Mouse (Mus musculus): ENCODE data around the gene Tbkbp1. TPM values are rescaled to one million over a fixed set of nuclear protein-coding genes. Genes with fewer than 3 reads are reported as not detected.

Tbkbp1 gene
- polyA plus RNA-seq, 1 experiment from 2014 or later, result 9.0 TPM

- Histone ChIP-seq H3K4me2 (ENCODE audit: low read depth, low read length) (peak overlapping the region; percentile 51; the same call in 1 of the 2 replicates), H3K27me3 (ENCODE audit: control insufficient read depth, insufficient read depth, low read length) (no peaks in the 10 kb centered on the region), H3K36me3 (ENCODE audit: control insufficient read depth, insufficient read depth, low read length) (peaks cover 27% of the 10 kb centered on the region; the same call in 1 of the 2 replicates), H3K9ac (replicated peaks; ENCODE audit: low read depth, low read length) (no peak overlapping the region), H3K4me3 (ENCODE audit: low read depth, low read length) (no peak overlapping the region), H3K4me1 (ENCODE audit: control insufficient read depth, insufficient read depth, low read length) (peaks cover 21% of the 10 kb centered on the region), H3K27ac (ENCODE audit: low read depth, low read length) (no peak overlapping the region), H3K9me3 (ENCODE audit: control insufficient read depth, low read length) (no peaks in the 10 kb centered on the region)
- WGBS, result 31% methylated on average over 9 of the region's 9 CpGs
- ATAC-seq (ENCODE audit: low read depth), result no peak
Observed at GRCm38 (mm10) chr11:97149026-97149425, 2.3 kb downstream of the Tbkbp1 start.

GRCm38 (mm10) chr11:97148591-97148990 is 2.7 kb downstream of the Tbkbp1 start:
- WGBS, result 35% methylated on average over 12 of the region's 12 CpGs
- Histone ChIP-seq H3K36me3 (ENCODE audit: control insufficient read depth, insufficient read depth, low read length) (peaks cover 30% of the 10 kb centered on the region; the same call in 1 of the 2 replicates), H3K27ac (ENCODE audit: low read depth, low read length) (no peak overlapping the region), H3K9me3 (ENCODE audit: control insufficient read depth, low read length) (no peaks in the 10 kb centered on the region), H3K9ac (replicated peaks; ENCODE audit: low read depth, low read length) (no peak overlapping the region), H3K4me3 (ENCODE audit: low read depth, low read length) (no peak overlapping the region), H3K27me3 (ENCODE audit: control insufficient read depth, insufficient read depth, low read length) (no peaks in the 10 kb centered on the region), H3K4me1 (ENCODE audit: control insufficient read depth, insufficient read depth, low read length) (peaks cover 21% of the 10 kb centered on the region), H3K4me2 (ENCODE audit: low read depth, low read length) (peak overlapping the region; percentile 51; the same call in 1 of the 2 replicates)
- no peak for ATAC-seq (ENCODE audit: low read depth)

- Histone ChIP-seq H3K27ac (ENCODE audit: low read depth, low read length) (no peak overlapping the region), H3K4me3 (ENCODE audit: low read depth, low read length) (no peak overlapping the region), H3K4me2 (ENCODE audit: low read depth, low read length) (no peak overlapping the region), H3K36me3 (ENCODE audit: control insufficient read depth, insufficient read depth, low read length) (peaks cover 42% of the 10 kb centered on the region; the same call in 1 of the 2 replicates), H3K27me3 (ENCODE audit: control insufficient read depth, insufficient read depth, low read length) (no peaks in the 10 kb centered on the region), H3K9me3 (ENCODE audit: control insufficient read depth, low read length) (no peaks in the 10 kb centered on the region), H3K4me1 (ENCODE audit: control insufficient read depth, insufficient read depth, low read length) (peaks cover 14% of the 10 kb centered on the region), H3K9ac (replicated peaks; ENCODE audit: low read depth, low read length) (no peak overlapping the region)
- 82% methylated on average over 8 of the region's 8 CpGs for WGBS
- no peak for ATAC-seq (ENCODE audit: low read depth)
Observed at GRCm38 (mm10) chr11:97147333-97147732, 4.0 kb downstream of the Tbkbp1 start.

GRCm38 (mm10) chr11:97146724-97147123 is 4.6 kb downstream of the Tbkbp1 start:
- no peaks in the 10 kb centered on the region for H3K9me3 ChIP-seq (ENCODE audit: control insufficient read depth, low read length)

GRCm38 (mm10) chr11:97145951-97146350 is 5.3 kb downstream of the Tbkbp1 start:
- Histone ChIP-seq H3K27ac (ENCODE audit: low read depth, low read length) (no peak overlapping the region), H3K9me3 (ENCODE audit: control insufficient read depth, low read length) (no peaks in the 10 kb centered on the region), H3K27me3 (ENCODE audit: control insufficient read depth, insufficient read depth, low read length) (no peaks in the 10 kb centered on the region), H3K4me3 (ENCODE audit: low read depth, low read length) (no peak overlapping the region), H3K4me2 (ENCODE audit: low read depth, low read length) (no peak overlapping the region), H3K9ac (replicated peaks; ENCODE audit: low read depth, low read length) (no peak overlapping the region), H3K36me3 (ENCODE audit: control insufficient read depth, insufficient read depth, low read length) (peaks cover 42% of the 10 kb centered on the region; the same call in 1 of the 2 replicates), H3K4me1 (ENCODE audit: control insufficient read depth, insufficient read depth, low read length) (peaks cover 8% of the 10 kb centered on the region; the same call in 1 of the 2 replicates)
- ATAC-seq (ENCODE audit: low read depth), result no peak
- 81% methylated on average over 9 of the region's 9 CpGs for WGBS

More at GRCm38 (mm10) chr11:97146724-97147123, 4.6 kb downstream of the Tbkbp1 start:
- H3K4me3 ChIP-seq (ENCODE audit: low read depth, low read length), result no peak overlapping the region
- WGBS, result 8% methylated on average over 8 of the region's 8 CpGs
- no peak for ATAC-seq (ENCODE audit: low read depth)
- H3K9ac ChIP-seq (replicated peaks; ENCODE audit: low read depth, low read length), result no peak overlapping the region
- no peak overlapping the region for H3K27ac ChIP-seq (ENCODE audit: low read depth, low read length)
- no peak overlapping the region for H3K4me2 ChIP-seq (ENCODE audit: low read depth, low read length)
- H3K27me3 ChIP-seq (ENCODE audit: control insufficient read depth, insufficient read depth, low read length), result no peaks in the 10 kb centered on the region
- H3K4me1 ChIP-seq (ENCODE audit: control insufficient read depth, insufficient read depth, low read length), result peaks cover 8% of the 10 kb centered on the region; the same call in 1 of the 2 replicates
- H3K36me3 ChIP-seq (ENCODE audit: control insufficient read depth, insufficient read depth, low read length), result peaks cover 42% of the 10 kb centered on the region; the same call in 1 of the 2 replicates

- no peak overlapping the region for H3K9ac ChIP-seq (replicated peaks; ENCODE audit: low read depth, low read length)
- no peak overlapping the region for H3K4me3 ChIP-seq (ENCODE audit: low read depth, low read length)
- ATAC-seq (ENCODE audit: low read depth), result no peak
- no peaks in the 10 kb centered on the region for H3K27me3 ChIP-seq (ENCODE audit: control insufficient read depth, insufficient read depth, low read length)
- H3K9me3 ChIP-seq (ENCODE audit: control insufficient read depth, low read length), result no peaks in the 10 kb centered on the region
- no peak overlapping the region for H3K4me2 ChIP-seq (ENCODE audit: low read depth, low read length)
- peaks cover 8% of the 10 kb centered on the region; the same call in 1 of the 2 replicates for H3K4me1 ChIP-seq (ENCODE audit: control insufficient read depth, insufficient read depth, low read length)
- H3K36me3 ChIP-seq (ENCODE audit: control insufficient read depth, insufficient read depth, low read length), result peaks cover 42% of the 10 kb centered on the region; the same call in 1 of the 2 replicates
- H3K27ac ChIP-seq (ENCODE audit: low read depth, low read length), result no peak overlapping the region
- WGBS, result 91% methylated on average over 2 of the region's 2 CpGs
Observed at GRCm38 (mm10) chr11:97145320-97145719, 6.0 kb downstream of the Tbkbp1 start.

- no peaks in the 10 kb centered on the region for H3K9me3 ChIP-seq (ENCODE audit: control insufficient read depth, low read length)
- peaks cover 42% of the 10 kb centered on the region; the same call in 1 of the 2 replicates for H3K36me3 ChIP-seq (ENCODE audit: control insufficient read depth, insufficient read depth, low read length)
- WGBS, result 83% methylated on average over 9 of the region's 9 CpGs
- no peak overlapping the region for H3K27ac ChIP-seq (ENCODE audit: low read depth, low read length)
- H3K27me3 ChIP-seq (ENCODE audit: control insufficient read depth, insufficient read depth, low read length), result no peaks in the 10 kb centered on the region
- no peak for ATAC-seq (ENCODE audit: low read depth)
- peaks cover 15% of the 10 kb centered on the region for H3K4me1 ChIP-seq (ENCODE audit: control insufficient read depth, insufficient read depth, low read length)
- no peak overlapping the region for H3K9ac ChIP-seq (replicated peaks; ENCODE audit: low read depth, low read length)
- H3K4me2 ChIP-seq (ENCODE audit: low read depth, low read length), result no peak overlapping the region
- no peak overlapping the region for H3K4me3 ChIP-seq (ENCODE audit: low read depth, low read length)
Observed at GRCm38 (mm10) chr11:97143196-97143900, 7.9 kb downstream of the Tbkbp1 start.

- WGBS, result 78% methylated on average over 7 of the region's 8 CpGs
- H3K36me3 ChIP-seq (ENCODE audit: control insufficient read depth, insufficient read depth, low read length), result peaks cover 34% of the 10 kb centered on the region; the same call in 1 of the 2 replicates
- no peak overlapping the region for H3K27ac ChIP-seq (ENCODE audit: low read depth, low read length)
Observed at GRCm38 (mm10) chr11:97142159-97142608, 9.1 kb downstream of the Tbkbp1 start.

GRCm38 (mm10) chr11:97140811-97141210 is 10.5 kb downstream of the Tbkbp1 start:
- WGBS, result 86% methylated on average over 4 of the region's 4 CpGs
- no peak overlapping the region for H3K27ac ChIP-seq (ENCODE audit: low read depth, low read length)
- no peaks in the 10 kb centered on the region; the same call in 1 of the 2 replicates for H3K27me3 ChIP-seq (ENCODE audit: control insufficient read depth, insufficient read depth, low read length)
- H3K4me2 ChIP-seq (ENCODE audit: low read depth, low read length), result no peak overlapping the region
- H3K4me3 ChIP-seq (ENCODE audit: low read depth, low read length), result no peak overlapping the region
- H3K9me3 ChIP-seq (ENCODE audit: control insufficient read depth, low read length), result no peaks in the 10 kb centered on the region
- no peak for ATAC-seq (ENCODE audit: low read depth)
- H3K4me1 ChIP-seq (ENCODE audit: control insufficient read depth, insufficient read depth, low read length), result peaks cover 20% of the 10 kb centered on the region
- no peak overlapping the region for H3K9ac ChIP-seq (replicated peaks; ENCODE audit: low read depth, low read length)
- peaks cover 35% of the 10 kb centered on the region; the same call in 1 of the 2 replicates for H3K36me3 ChIP-seq (ENCODE audit: control insufficient read depth, insufficient read depth, low read length)

More at GRCm38 (mm10) chr11:97142159-97142608, 9.1 kb downstream of the Tbkbp1 start:
- no peak for ATAC-seq (ENCODE audit: low read depth)
- Histone ChIP-seq H3K4me2 (ENCODE audit: low read depth, low read length) (no peak overlapping the region), H3K9ac (replicated peaks; ENCODE audit: low read depth, low read length) (no peak overlapping the region), H3K4me1 (ENCODE audit: control insufficient read depth, insufficient read depth, low read length) (peaks cover 20% of the 10 kb centered on the region), H3K27me3 (ENCODE audit: control insufficient read depth, insufficient read depth, low read length) (no peaks in the 10 kb centered on the region), H3K9me3 (ENCODE audit: control insufficient read depth, low read length) (no peaks in the 10 kb centered on the region), H3K4me3 (ENCODE audit: low read depth, low read length) (no peak overlapping the region)

Measured in neural tube, embryonic 14.5 days (tissue).